Mouse (Mus musculus) embryonic facial prominence, embryonic 14.5 days (tissue): ENCODE measurements at regions not wholly inside any gene's neighbourhood (a gene's known extent, or its start where the extent isn't known, plus 50 kb on each side); places are given as distances from the start of the nearest gene placed in this dataset.

ENCODE experiments used
- ATAC-seq: fragments of 200-750 bp; cut with Nextera tagmentation; 2 replicates; pipeline ENCODE4 v1.8.0; 2017; ENCODE audit warnings: low read depth, moderate number of reproducible peaks, moderate TSS enrichment
- DNase-seq: peaks from one replicate; pipeline ENCODE4 v3.0.0-alpha.2; 2015; ENCODE audit warnings: low spot score
- H3K27ac ChIP-seq: fragments of 300-500 bp; sonication (generic); replicated peaks from 2 replicates; pipeline ENCODE4 v1.5.1; 2014; ENCODE audit warnings: low read depth, mild to moderate bottlenecking, low read length, moderate library complexity
- H3K27me3 ChIP-seq: fragments of 300-500 bp; sonication (generic); replicated peaks from 2 replicates; pipeline ENCODE4 v1.6.1; 2014; ENCODE audit warnings: low read length; ENCODE audit not compliant: control insufficient read depth, insufficient read depth
- H3K36me3 ChIP-seq: fragments of 300-500 bp; sonication (generic); 2 replicates; pipeline ENCODE4 v1.6.1; 2014; ENCODE audit warnings: low read length, mixed read lengths; ENCODE audit not compliant: control insufficient read depth, insufficient read depth
- H3K4me1 ChIP-seq: fragments of 300-500 bp; sonication (generic); 2 replicates; pipeline ENCODE4 v1.6.1; 2014; ENCODE audit warnings: antibody characterized with exemption, low read length; ENCODE audit not compliant: control insufficient read depth, insufficient read depth
- H3K4me2 ChIP-seq: fragments of 300-500 bp; sonication (generic); 2 replicates; pipeline ENCODE4 v1.6.1; 2014; ENCODE audit warnings: low read depth, mild to moderate bottlenecking, low read length, moderate library complexity, mixed read lengths
- H3K4me3 ChIP-seq: fragments of 300-500 bp; sonication (generic); 2 replicates; pipeline ENCODE4 v1.5.1; 2014; ENCODE audit warnings: low read depth, mild to moderate bottlenecking, low read length
- H3K9ac ChIP-seq: fragments of 300-500 bp; sonication (generic); 2 replicates; pipeline ENCODE4 v1.6.1; 2014; ENCODE audit warnings: low read depth, mild to moderate bottlenecking, low read length, moderate library complexity, mixed read lengths
- H3K9me3 ChIP-seq: fragments of 300-500 bp; sonication (generic); 2 replicates; pipeline ENCODE4 v1.6.1; 2016; ENCODE audit warnings: low read length; ENCODE audit not compliant: control insufficient read depth
- WGBS: fragments of 180-500 bp; shearing (Covaris S2); extraction: QIAGEN DNeasy Blood & Tissue Kit; methylation state at CpG from one replicate; pipeline ENCODE4 v1.1.7; 2014; 5-methylcytosine and 5-hydroxymethylcytosine counted together

DNA sequence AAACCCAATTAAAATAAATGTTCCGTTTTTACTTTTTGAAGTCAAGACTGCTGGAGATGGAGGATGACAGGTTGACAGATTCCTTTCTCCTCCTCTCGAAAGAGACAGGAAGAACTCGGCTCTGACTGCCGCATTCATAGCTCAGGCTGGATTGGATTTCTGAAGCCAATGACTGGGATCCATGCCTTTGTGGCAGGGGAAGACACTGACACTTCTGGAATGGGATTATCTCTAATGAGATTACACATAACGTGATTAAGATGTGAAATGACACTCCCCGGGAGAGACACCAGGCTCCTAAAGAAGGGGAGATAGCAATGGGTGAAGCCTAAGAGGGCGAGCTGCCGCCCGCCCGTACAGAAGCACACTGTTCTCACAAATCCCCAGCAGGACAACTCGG is 89.9 kb downstream of the Id4 start:
- H3K4me1 ChIP-seq: no peaks in the 10 kb centered on the region
- no peak overlapping the region for H3K9ac ChIP-seq
- WGBS: 51% methylated on average over 11 of the region's 11 CpGs
- H3K27me3 ChIP-seq: no peaks in the 10 kb centered on the region
- no peak overlapping the region for H3K4me3 ChIP-seq
- DNase-seq: no peak
- H3K4me2 ChIP-seq: no peak overlapping the region
- H3K27ac ChIP-seq: no peak overlapping the region
- no peaks in the 10 kb centered on the region for H3K9me3 ChIP-seq
- no peak for ATAC-seq
- no peaks in the 10 kb centered on the region for H3K36me3 ChIP-seq

GRCm38 (mm10) chr13:48357118-48357517 is 96.1 kb downstream of the Id4 start:
- Histone ChIP-seq H3K4me2 (no peak overlapping the region), H3K9me3 (no peaks in the 10 kb centered on the region), H3K9ac (no peak overlapping the region), H3K27ac (no peak overlapping the region), H3K36me3 (no peaks in the 10 kb centered on the region), H3K27me3 (no peaks in the 10 kb centered on the region), H3K4me3 (no peak overlapping the region), H3K4me1 (no peaks in the 10 kb centered on the region)
- 89% methylated on average over 1 of the region's 1 CpGs for whole genome bisulfite sequencing
- ATAC-seq (no peak), DNase-seq (no peak)

DNA sequence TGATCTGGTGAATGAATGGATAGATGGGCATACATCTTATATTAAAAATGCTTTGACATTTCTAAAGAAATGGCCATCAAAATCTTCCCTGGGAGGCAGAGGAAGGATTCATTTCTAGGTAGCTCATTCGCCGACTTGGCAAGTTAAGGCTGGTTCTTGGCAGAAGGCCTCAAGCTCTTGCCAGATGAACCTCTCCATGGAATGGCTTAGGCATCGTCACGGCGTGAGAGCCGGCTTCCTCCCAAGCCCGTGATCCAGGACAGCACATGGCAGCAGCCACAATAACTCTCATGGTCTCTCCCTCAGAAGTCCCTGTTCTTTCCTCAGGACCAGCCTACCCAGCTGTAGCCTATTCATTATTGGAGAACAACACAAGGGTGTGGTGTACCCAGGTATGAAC is 96.6 kb downstream of the Id4 start:
- no peaks in the 10 kb centered on the region for H3K27me3 ChIP-seq
- no peak overlapping the region for H3K4me2 ChIP-seq
- DNase-seq: no peak
- H3K9ac ChIP-seq: no peak overlapping the region
- H3K4me3 ChIP-seq: no peak overlapping the region
- no peaks in the 10 kb centered on the region for H3K4me1 ChIP-seq
- 89% methylated on average over 7 of the region's 7 CpGs for WGBS
- no peak for ATAC-seq
- H3K9me3 ChIP-seq: no peaks in the 10 kb centered on the region
- H3K36me3 ChIP-seq: no peaks in the 10 kb centered on the region
- H3K27ac ChIP-seq: no peak overlapping the region

GRCm38 (mm10) chr13:48371060-48371459 is 110.0 kb downstream of the Id4 start:
- Histone ChIP-seq H3K9me3 (no peaks in the 10 kb centered on the region), H3K4me1 (no peaks in the 10 kb centered on the region), H3K36me3 (no peaks in the 10 kb centered on the region), H3K4me2 (no peak overlapping the region), H3K4me3 (no peak overlapping the region), H3K27ac (no peak overlapping the region), H3K9ac (no peak overlapping the region), H3K27me3 (no peaks in the 10 kb centered on the region)
- ATAC-seq: no peak
- 68% methylated on average over 9 of the region's 9 CpGs for WGBS
- DNase-seq: no peak

GRCm38 (mm10) chr13:48376405-48376804 is 115.4 kb downstream of the Id4 start:
- H3K9me3 ChIP-seq: no peaks in the 10 kb centered on the region
- no peaks in the 10 kb centered on the region for H3K36me3 ChIP-seq
- ATAC-seq: no peak
- no peak overlapping the region for H3K4me3 ChIP-seq
- no peaks in the 10 kb centered on the region for H3K27me3 ChIP-seq
- H3K4me2 ChIP-seq: no peak overlapping the region
- H3K27ac ChIP-seq: no peak overlapping the region
- no peaks in the 10 kb centered on the region for H3K4me1 ChIP-seq
- WGBS: 65% methylated on average over 4 of the region's 4 CpGs
- no peak for DNase-seq
- H3K9ac ChIP-seq: no peak overlapping the region

- Histone ChIP-seq H3K9ac (no peak overlapping the region), H3K4me2 (no peak overlapping the region), H3K36me3 (no peaks in the 10 kb centered on the region), H3K9me3 (no peaks in the 10 kb centered on the region), H3K4me1 (no peaks in the 10 kb centered on the region), H3K27me3 (no peaks in the 10 kb centered on the region), H3K27ac (no peak overlapping the region), H3K4me3 (no peak overlapping the region)
- DNase-seq: peak; percentile 26
- 70% methylated on average over 13 of the region's 13 CpGs for WGBS
- peak; percentile 57; the same call in 1 of the 2 replicates for ATAC-seq
Observed at GRCm38 (mm10) chr13:48383580-48384445, 122.8 kb downstream of the Id4 start.

DNA sequence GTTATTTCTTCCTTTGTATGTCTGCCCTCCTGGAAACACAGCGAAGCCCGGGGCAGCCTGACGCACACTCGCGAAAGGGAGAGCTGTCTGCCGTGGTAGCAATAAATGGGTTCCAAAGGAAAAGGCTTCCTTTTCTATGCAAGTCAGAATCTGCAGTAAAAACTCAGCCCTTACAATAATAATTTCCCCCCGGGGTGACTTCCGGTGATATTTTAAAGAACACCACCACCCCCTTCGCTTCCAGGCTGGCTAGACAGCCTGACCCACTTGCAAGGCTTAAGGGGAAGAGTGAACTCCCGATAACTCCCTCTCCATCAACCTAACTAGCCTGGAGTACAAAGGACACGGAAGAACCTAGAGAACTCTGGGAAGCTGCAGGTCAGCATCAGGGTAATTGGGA is 123.9 kb downstream of the Id4 start:
- WGBS: 59% methylated on average over 11 of the region's 11 CpGs
- no peak overlapping the region for H3K4me3 ChIP-seq
- H3K9ac ChIP-seq: no peak overlapping the region
- ATAC-seq: no peak
- no peaks in the 10 kb centered on the region for H3K36me3 ChIP-seq
- no peaks in the 10 kb centered on the region for H3K4me1 ChIP-seq
- no peak overlapping the region for H3K4me2 ChIP-seq
- no peak for DNase-seq
- H3K27me3 ChIP-seq: no peaks in the 10 kb centered on the region
- no peaks in the 10 kb centered on the region for H3K9me3 ChIP-seq
- no peak overlapping the region for H3K27ac ChIP-seq

GRCm38 (mm10) chr13:48391126-48391525 is 122.1 kb downstream of the Zfp169 start:
- no peaks in the 10 kb centered on the region for H3K9me3 ChIP-seq
- no peak overlapping the region for H3K4me2 ChIP-seq
- no peaks in the 10 kb centered on the region for H3K27me3 ChIP-seq
- 76% methylated on average over 11 of the region's 11 CpGs for WGBS
- no peak overlapping the region for H3K9ac ChIP-seq
- H3K36me3 ChIP-seq: no peaks in the 10 kb centered on the region
- ATAC-seq (no peak), DNase-seq (no peak)
- H3K27ac ChIP-seq: no peak overlapping the region
- H3K4me3 ChIP-seq: no peak overlapping the region
- H3K4me1 ChIP-seq: no peaks in the 10 kb centered on the region

DNA sequence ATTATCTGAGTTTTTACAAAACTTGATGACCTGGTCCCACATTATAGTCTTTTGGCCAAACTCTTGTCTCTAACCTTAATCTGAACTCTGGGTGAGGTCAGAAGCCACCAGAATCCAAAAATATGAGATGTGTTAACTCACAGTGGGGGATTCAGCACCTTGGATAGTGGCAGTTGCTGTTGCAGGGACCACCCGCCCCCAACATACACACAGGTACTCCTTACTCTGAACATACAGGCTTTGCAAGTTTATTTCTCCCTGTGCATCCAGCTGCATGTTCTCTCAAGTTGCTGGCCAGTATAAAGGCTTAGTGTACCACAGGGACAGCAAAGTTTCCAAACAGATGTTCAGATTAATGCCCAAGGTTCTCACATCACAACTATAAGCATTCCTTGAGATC is 115.5 kb downstream of the Zfp169 start:
- WGBS: 8% methylated on average over 1 of the region's 1 CpGs
- H3K9ac ChIP-seq: no peak overlapping the region
- ATAC-seq (no peak), DNase-seq (peak; percentile 64)
- no peaks in the 10 kb centered on the region for H3K36me3 ChIP-seq
- H3K4me2 ChIP-seq: no peak overlapping the region
- no peaks in the 10 kb centered on the region for H3K27me3 ChIP-seq
- H3K4me1 ChIP-seq: no peaks in the 10 kb centered on the region
- H3K4me3 ChIP-seq: no peak overlapping the region
- H3K27ac ChIP-seq: no peak overlapping the region
- no peaks in the 10 kb centered on the region for H3K9me3 ChIP-seq
